Mouse (Mus musculus): Measurements from ENCODE around the gene Pip5kl1.
A peak's percentile ranks its signal among the peaks of the same experiment; 100 is the strongest.

Gene Pip5kl1

GRCm38 (mm10) chr2:32612274-32612673 is 37.7 kb downstream of the Pip5kl1 start:
- DNase-seq (ENCODE audit: low spot score): no peak

GRCm38 (mm10) chr2:32617109-32617508 is 42.5 kb downstream of the Pip5kl1 start:
- DNase-seq (ENCODE audit: low spot score): no peak

GRCm38 (mm10) chr2:32617601-32618000 is 43.0 kb downstream of the Pip5kl1 start:
- no peak for DNase-seq (ENCODE audit: low spot score)

GRCm38 (mm10) chr2:32618051-32618450 is 43.5 kb downstream of the Pip5kl1 start:
- no peak for DNase-seq (ENCODE audit: low spot score)

- no peak for DNase-seq (ENCODE audit: low spot score)
Observed at GRCm38 (mm10) chr2:32620682-32621516, 46.3 kb downstream of the Pip5kl1 start.

- no peak for DNase-seq (ENCODE audit: low spot score)
Observed at GRCm38 (mm10) chr2:32621517-32621859, 46.9 kb downstream of the Pip5kl1 start, which contains the start of gene Ak1. Gene Ak1, plus strand, starts transcription at chr2:32621758.

GRCm38 (mm10) chr2:32624111-32624748 is 49.6 kb downstream of the Pip5kl1 start:
- DNase-seq (ENCODE audit: low spot score): no peak

GRCm38 (mm10) chr2:32625212-32625872 is 50.7 kb downstream of the Pip5kl1 start:
- peak; percentile 89 for DNase-seq (ENCODE audit: low spot score)

- no peak for DNase-seq (ENCODE audit: low spot score)
Observed at GRCm38 (mm10) chr2:32625873-32626694, 51.5 kb downstream of the Pip5kl1 start.

- no peak for DNase-seq (ENCODE audit: low spot score)
Observed at GRCm38 (mm10) chr2:32627266-32628043, 52.9 kb downstream of the Pip5kl1 start.

- no peak for DNase-seq (ENCODE audit: low spot score)
Observed at GRCm38 (mm10) chr2:32628044-32628550, 53.5 kb downstream of the Pip5kl1 start.

GRCm38 (mm10) chr2:32628729-32629128 is 54.1 kb downstream of the Pip5kl1 start:
- no peak for DNase-seq (ENCODE audit: low spot score)

- DNase-seq (ENCODE audit: low spot score): no peak
Observed at GRCm38 (mm10) chr2:32629276-32629976, 54.8 kb downstream of the Pip5kl1 start.

GRCm38 (mm10) chr2:32630036-32630435 is 55.4 kb downstream of the Pip5kl1 start:
- DNase-seq (ENCODE audit: low spot score): no peak

GRCm38 (mm10) chr2:32631046-32631445 is 56.4 kb downstream of the Pip5kl1 start:
- DNase-seq (ENCODE audit: low spot score): no peak

GRCm38 (mm10) chr2:32631737-32632394 is 57.3 kb downstream of the Pip5kl1 start:
- no peak for DNase-seq (ENCODE audit: low spot score)
